Mouse (Mus musculus): ENCODE measurements around the gene Zfp978. TPM values are rescaled to one million over a fixed set of nuclear protein-coding genes. Genes with fewer than 3 reads are reported as not detected.
"Not testable (repeated sequence)": the region's sequence is repeated elsewhere in the genome, so short reads cannot be mapped to it uniquely, and the experiment has no call there.

Gene Zfp978
- total RNA-seq, 2 experiments from 2014 or later, result not detected

GRCm38 (mm10) chr4:147349687-147350415 lies 11.3 kb upstream of the Zfp978 start:
- DNase-seq (ENCODE audit: low spot score in 2 of 2); intact Hi-C loops (cut with DNase I): not testable (repeated sequence)

GRCm38 (mm10) chr4:147350541-147350940 lies 10.6 kb upstream of the Zfp978 start:
- DNase-seq (ENCODE audit: low spot score in 2 of 2); intact Hi-C loops (cut with DNase I): not testable (repeated sequence)

GRCm38 (mm10) chr4:147351376-147351980 lies 9.6 kb upstream of the Zfp978 start:
- intact Hi-C loops (cut with DNase I); DNase-seq (ENCODE audit: low spot score in 2 of 2): not testable (repeated sequence)

GRCm38 (mm10) chr4:147353626-147354025 lies 7.5 kb upstream of the Zfp978 start:
- DNase-seq (ENCODE audit: low spot score in 2 of 2); intact Hi-C loops (cut with DNase I): not testable (repeated sequence)

GRCm38 (mm10) chr4:147356042-147356441 lies 5.1 kb upstream of the Zfp978 start:
- intact Hi-C loops (cut with DNase I); DNase-seq (ENCODE audit: low spot score in 2 of 2): not testable (repeated sequence)

GRCm38 (mm10) chr4:147357195-147357594 lies 3.9 kb upstream of the Zfp978 start:
- intact Hi-C loops (cut with DNase I); DNase-seq (ENCODE audit: low spot score in 2 of 2): not testable (repeated sequence)

GRCm38 (mm10) chr4:147361872-147362271 lies 769 bp downstream of the Zfp978 start:
- intact Hi-C loops (cut with DNase I); DNase-seq (ENCODE audit: low spot score in 2 of 2): not testable (repeated sequence)

GRCm38 (mm10) chr4:147369564-147369963 lies 8.5 kb downstream of the Zfp978 start:
- intact Hi-C loops (cut with DNase I); DNase-seq (ENCODE audit: low spot score in 2 of 2): not testable (repeated sequence)

- DNase-seq (ENCODE audit: low spot score in 2 of 2); intact Hi-C loops (cut with DNase I): not testable (repeated sequence)
Measured at GRCm38 (mm10) chr4:147383199-147383598, 22.1 kb downstream of the Zfp978 start.

- DNase-seq (ENCODE audit: low spot score in 2 of 2); intact Hi-C loops (cut with DNase I): not testable (repeated sequence)
Measured at GRCm38 (mm10) chr4:147397201-147397600, 36.1 kb downstream of the Zfp978 start.

- DNase-seq (ENCODE audit: low spot score in 2 of 2); intact Hi-C loops (cut with DNase I): not testable (repeated sequence)
Measured at GRCm38 (mm10) chr4:147397934-147398682, 37.0 kb downstream of the Zfp978 start.

GRCm38 (mm10) chr4:147398741-147399140 lies 37.6 kb downstream of the Zfp978 start:
- intact Hi-C loops (cut with DNase I); DNase-seq (ENCODE audit: low spot score in 2 of 2): not testable (repeated sequence)

GRCm38 (mm10) chr4:147399505-147399904 lies 38.4 kb downstream of the Zfp978 start:
- intact Hi-C loops (cut with DNase I), result not testable (repeated sequence)

GRCm38 (mm10) chr4:147400031-147400847 lies 39.1 kb downstream of the Zfp978 start:
- intact Hi-C loops (cut with DNase I); DNase-seq (ENCODE audit: low spot score in 2 of 2): not testable (repeated sequence)

More at GRCm38 (mm10) chr4:147399505-147399904, 38.4 kb downstream of the Zfp978 start:
- DNase-seq (ENCODE audit: low spot score in 2 of 2), result not testable (repeated sequence)

GRCm38 (mm10) chr4:147400848-147401715 lies 40.0 kb downstream of the Zfp978 start:
- intact Hi-C loops (cut with DNase I); DNase-seq (ENCODE audit: low spot score in 2 of 2): not testable (repeated sequence)

GRCm38 (mm10) chr4:147401736-147402506 lies 40.8 kb downstream of the Zfp978 start:
- intact Hi-C loops (cut with DNase I); DNase-seq (ENCODE audit: low spot score in 2 of 2): not testable (repeated sequence)

GRCm38 (mm10) chr4:147402507-147402890 lies 41.4 kb downstream of the Zfp978 start:
- intact Hi-C loops (cut with DNase I); DNase-seq (ENCODE audit: low spot score in 2 of 2): not testable (repeated sequence)

- intact Hi-C loops (cut with DNase I); DNase-seq (ENCODE audit: low spot score in 2 of 2): not testable (repeated sequence)
Measured at GRCm38 (mm10) chr4:147403509-147403908, 42.4 kb downstream of the Zfp978 start.
